Mouse (Mus musculus) MEL (cell line): ENCODE measurements at regions not wholly inside any gene's neighbourhood (a gene's known extent, or its start where the extent isn't known, plus 50 kb on each side); places are given as distances from the start of the nearest gene placed in this dataset.

ENCODE experiments used
- CHD1 ChIP-seq: IDR thresholded peaks from 2 replicates; pipeline ENCODE4 v1.6.1; 2012; ENCODE audit warnings: low read depth, mild to moderate bottlenecking, inconsistent platforms, low read length, improper control_type of control experiment
- CTCF ChIP-seq, 3 experiments: IDR thresholded peaks in 2 of 3; conservative IDR thresholded peaks in 1 of 3; 2 replicates each; pipeline ENCODE4 v1.5.1; 2011 to 2012; ENCODE audit warnings: low read length in 3 of 3, low read depth in 2 of 3, mild to moderate bottlenecking in 2 of 3, improper control_type of control experiment in 1 of 3, inconsistent platforms in 1 of 3, mixed read lengths in 1 of 3, moderate library complexity in 1 of 3; ENCODE audit not compliant: control insufficient read depth in 1 of 3, insufficient read depth in 1 of 3, poor library complexity in 1 of 3, severe bottlenecking in 1 of 3
- JUND ChIP-seq: IDR thresholded peaks from 2 replicates; pipeline ENCODE4 v1.6.1; 2011; ENCODE audit warnings: low read depth, mild to moderate bottlenecking, improper control_type of control experiment, low read length
- MAX ChIP-seq: IDR thresholded peaks from 2 replicates; pipeline ENCODE4 v1.6.1; 2011; ENCODE audit warnings: low read length, improper control_type of control experiment
- MAZ ChIP-seq: IDR thresholded peaks from 2 replicates; pipeline ENCODE4 v1.6.1; 2012; ENCODE audit warnings: low read depth, mild to moderate bottlenecking, inconsistent platforms, low read length, improper control_type of control experiment
- MEF2A ChIP-seq: IDR thresholded peaks from 2 replicates; pipeline ENCODE4 v1.6.1; 2014; ENCODE audit warnings: low read depth, mild to moderate bottlenecking, inconsistent platforms, low read length, improper control_type of control experiment; ENCODE audit not compliant: poor library complexity, insufficient replicate concordance, severe bottlenecking; ENCODE audit errors: extremely low read depth
- MYB ChIP-seq: IDR thresholded peaks from 2 replicates; pipeline ENCODE4 v1.6.1; 2011; ENCODE audit warnings: mild to moderate bottlenecking, low read depth, low read length, improper control_type of control experiment
- NELFE ChIP-seq: IDR thresholded peaks from 2 replicates; pipeline ENCODE4 v1.6.1; 2011; ENCODE audit warnings: low read depth, low read length, improper control_type of control experiment
- POLR2A ChIP-seq, 2 experiments: IDR thresholded peaks; 2 replicates each; pipeline ENCODE4 v1.6.1; 2011 to 2012; ENCODE audit warnings: low read length in 2 of 2, mild to moderate bottlenecking in 2 of 2, control low read depth in 1 of 2, improper control_type of control experiment in 1 of 2, low read depth in 1 of 2, moderate library complexity in 1 of 2; ENCODE audit not compliant: control insufficient read depth in 1 of 2, insufficient read depth in 1 of 2, poor library complexity in 1 of 2
- POLR2AphosphoS2 ChIP-seq: IDR thresholded peaks from 2 replicates; pipeline ENCODE4 v1.6.1; 2011; ENCODE audit warnings: low read length, improper control_type of control experiment
- SMC3 ChIP-seq: IDR thresholded peaks from 2 replicates; pipeline ENCODE4 v1.6.1; 2011; ENCODE audit warnings: low read depth, low read length, improper control_type of control experiment
- TAL1 ChIP-seq: IDR thresholded peaks from 2 replicates; pipeline ENCODE4 v1.6.1; 2012; ENCODE audit warnings: mild to moderate bottlenecking, inconsistent platforms, low read length, moderate library complexity, mixed read lengths
- UBTF ChIP-seq: IDR thresholded peaks from 2 replicates; pipeline ENCODE4 v1.6.1; 2012; ENCODE audit warnings: low read depth, mild to moderate bottlenecking, inconsistent platforms, low read length, improper control_type of control experiment, moderate library complexity, borderline replicate concordance; ENCODE audit not compliant: insufficient read depth
- ZNF384 ChIP-seq: IDR thresholded peaks from 2 replicates; pipeline ENCODE4 v1.6.1; 2012; ENCODE audit warnings: low read depth, mild to moderate bottlenecking, inconsistent platforms, low read length, improper control_type of control experiment

DNA sequence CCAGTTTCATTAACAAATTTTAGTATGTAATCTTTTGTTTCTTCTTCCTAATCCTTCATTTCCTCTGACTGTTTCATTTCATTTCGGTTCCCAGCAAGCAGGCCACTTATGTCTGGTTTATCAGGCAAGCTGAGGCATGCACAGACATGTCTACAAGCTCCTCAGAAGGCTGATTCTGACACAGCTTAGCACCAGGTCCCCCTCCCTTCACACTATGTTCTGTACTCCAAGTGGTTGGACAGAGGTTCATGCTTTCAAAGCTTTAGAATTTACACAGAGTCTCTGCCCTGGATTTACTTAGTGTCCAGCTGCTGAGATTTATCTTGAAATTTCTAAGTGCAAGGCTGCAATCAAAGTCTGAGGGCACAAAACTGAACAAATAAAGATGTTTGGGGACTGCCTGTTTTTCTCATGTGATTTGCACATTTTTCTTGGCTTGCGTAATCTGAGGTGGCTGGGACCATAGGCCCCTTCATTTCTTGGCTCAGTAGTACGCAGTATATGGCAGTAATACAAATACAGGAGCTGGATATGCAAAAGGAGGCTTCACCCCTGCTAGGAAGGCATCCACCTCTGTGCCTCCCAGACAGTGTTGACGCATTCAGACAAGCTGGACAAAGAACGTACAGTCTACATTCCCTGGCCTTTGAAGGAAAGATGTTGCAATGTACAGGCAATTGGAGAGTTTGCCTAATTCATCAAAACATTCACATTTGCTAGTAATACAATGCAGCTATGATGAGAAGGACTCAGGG lies 222.7 kb upstream of the Pappa start:
- no peak for TF ChIP-seq MAX
- no peak for TF ChIP-seq POLR2AphosphoS2
- no peak for TF ChIP-seq ZNF384
- TF ChIP-seq POLR2A (IDR thresholded peaks at IDR 0.05; ENCODE audit: control insufficient read depth in 1 of 2, insufficient read depth in 1 of 2, low read depth in 1 of 2, low read length in 2 of 2, poor library complexity in 1 of 2) = no peak
- TF ChIP-seq CTCF (IDR thresholded peaks at IDR 0.05 in 2 of 3, conservative IDR thresholded peaks at IDR 0.05 in 1 of 3; ENCODE audit: control insufficient read depth in 1 of 3, insufficient read depth in 1 of 3, low read depth in 2 of 3, low read length in 3 of 3, poor library complexity in 1 of 3, severe bottlenecking in 1 of 3) = no peak
- no peak for TF ChIP-seq NELFE
- TF ChIP-seq CHD1 = no peak
- no peak for TF ChIP-seq JUND
- no peak for TF ChIP-seq MAZ
- TF ChIP-seq UBTF = no peak
- TF ChIP-seq MYB = no peak
- no peak for TF ChIP-seq SMC3
- no peak for TF ChIP-seq MEF2A
- no peak for TF ChIP-seq TAL1
